Mouse (Mus musculus): Measurements from ENCODE around the gene Srrm4.

Srrm4 gene

DNA sequence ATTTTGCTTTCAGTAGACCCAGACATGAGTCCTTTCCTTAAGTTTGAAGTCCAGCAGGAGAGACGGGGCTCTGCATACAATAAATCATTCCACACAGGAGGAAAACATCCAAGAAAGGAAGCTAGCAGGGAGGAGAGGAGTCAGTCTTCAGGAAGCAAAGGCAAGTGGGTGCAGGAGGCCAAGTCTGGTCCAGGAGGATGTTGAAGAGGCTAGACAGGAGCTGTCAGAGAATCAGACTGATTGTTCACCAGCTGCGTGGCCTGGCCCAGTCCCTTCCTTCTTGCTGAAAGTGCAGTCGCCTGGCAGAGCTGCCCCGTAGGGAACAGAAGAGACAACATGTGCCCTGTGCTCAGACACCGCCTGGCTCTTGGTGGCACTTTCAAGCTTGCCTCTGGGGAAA is 100.8 kb downstream of the Srrm4 start:
- DNase-seq (ENCODE audit: low spot score) = no peak

DNA sequence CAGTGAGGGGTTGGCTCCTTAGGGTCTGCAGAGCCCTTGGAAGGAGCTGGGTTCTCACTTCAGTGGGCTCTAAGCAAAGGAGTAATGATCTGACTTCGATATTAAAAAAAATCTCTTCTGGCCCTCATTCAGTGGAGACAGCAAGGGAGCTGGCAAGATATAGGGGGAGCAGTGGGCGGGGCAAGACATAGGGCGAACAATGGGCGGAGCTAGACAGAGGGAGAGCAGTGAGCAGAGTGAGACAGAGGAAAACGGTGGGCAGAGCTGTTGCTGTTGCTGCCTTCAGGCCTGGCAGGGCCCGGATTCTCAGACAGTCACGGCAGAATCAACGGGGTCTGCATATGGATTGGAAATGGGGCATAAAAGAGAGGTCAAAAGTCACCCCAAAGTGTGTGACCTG is 102.0 kb downstream of the Srrm4 start:
- DNase-seq (ENCODE audit: low spot score) = no peak

DNA sequence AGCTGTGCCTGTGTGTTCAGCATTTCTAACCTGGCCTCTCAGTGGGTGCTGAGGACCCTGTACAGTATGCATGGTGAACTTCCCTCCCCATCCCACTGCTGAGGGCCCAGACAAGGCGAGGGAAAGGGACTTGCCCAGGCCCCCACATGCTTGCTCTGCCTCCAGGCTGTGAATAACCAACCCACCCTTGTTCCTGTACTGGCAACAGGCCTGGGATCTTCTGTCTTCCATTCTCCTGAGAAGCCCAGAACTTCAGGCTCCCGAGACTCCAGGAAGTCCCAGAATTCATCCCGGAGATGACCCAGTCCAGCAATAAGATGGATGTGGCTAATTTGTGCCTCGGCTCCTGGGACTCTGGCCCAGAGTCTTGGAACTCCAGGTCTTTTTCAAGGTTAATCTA is 105.5 kb downstream of the Srrm4 start:
- DNase-seq (ENCODE audit: low spot score) = no peak

DNA sequence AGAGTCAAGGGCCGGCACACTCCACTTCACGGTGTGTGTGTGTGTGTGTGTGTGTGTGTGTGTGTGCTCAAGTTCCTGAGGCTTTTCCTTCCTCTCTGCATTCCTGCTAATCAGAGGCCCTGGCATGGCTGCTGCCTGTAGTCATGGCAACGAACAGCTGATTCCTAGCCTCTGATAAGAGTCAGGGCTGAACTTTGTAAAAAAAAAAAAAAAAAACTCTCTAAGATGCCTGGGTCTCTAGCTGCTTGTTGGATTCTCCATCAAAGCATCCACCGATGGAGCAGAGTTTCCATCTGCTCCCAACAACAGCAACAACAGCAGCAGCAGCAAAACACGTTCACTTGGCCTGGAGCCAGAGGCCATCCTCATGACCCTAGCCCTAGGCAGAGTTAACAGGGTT is 106.5 kb downstream of the Srrm4 start:
- DNase-seq (ENCODE audit: low spot score) = peak; percentile 55

DNA sequence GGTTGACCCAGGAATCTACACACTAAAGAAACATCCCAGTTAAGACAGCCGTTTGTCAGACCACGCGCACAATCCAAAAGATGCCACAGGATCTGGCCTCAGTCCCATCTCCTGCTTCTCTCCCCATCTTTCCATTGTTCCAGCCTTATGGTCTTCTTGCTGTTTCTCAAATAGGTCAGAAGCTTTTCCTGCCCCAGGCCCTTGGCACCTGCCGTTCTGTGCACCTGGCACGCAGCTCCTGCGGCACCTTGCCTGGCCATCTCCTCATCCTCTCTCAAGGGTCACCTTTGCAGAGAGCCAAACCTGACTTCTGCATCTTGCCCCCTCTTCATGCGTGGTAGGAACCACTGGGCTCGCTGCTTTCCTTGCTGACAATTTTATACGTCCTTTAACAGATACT is 107.4 kb downstream of the Srrm4 start:
- DNase-seq (ENCODE audit: low spot score) = no peak

DNA sequence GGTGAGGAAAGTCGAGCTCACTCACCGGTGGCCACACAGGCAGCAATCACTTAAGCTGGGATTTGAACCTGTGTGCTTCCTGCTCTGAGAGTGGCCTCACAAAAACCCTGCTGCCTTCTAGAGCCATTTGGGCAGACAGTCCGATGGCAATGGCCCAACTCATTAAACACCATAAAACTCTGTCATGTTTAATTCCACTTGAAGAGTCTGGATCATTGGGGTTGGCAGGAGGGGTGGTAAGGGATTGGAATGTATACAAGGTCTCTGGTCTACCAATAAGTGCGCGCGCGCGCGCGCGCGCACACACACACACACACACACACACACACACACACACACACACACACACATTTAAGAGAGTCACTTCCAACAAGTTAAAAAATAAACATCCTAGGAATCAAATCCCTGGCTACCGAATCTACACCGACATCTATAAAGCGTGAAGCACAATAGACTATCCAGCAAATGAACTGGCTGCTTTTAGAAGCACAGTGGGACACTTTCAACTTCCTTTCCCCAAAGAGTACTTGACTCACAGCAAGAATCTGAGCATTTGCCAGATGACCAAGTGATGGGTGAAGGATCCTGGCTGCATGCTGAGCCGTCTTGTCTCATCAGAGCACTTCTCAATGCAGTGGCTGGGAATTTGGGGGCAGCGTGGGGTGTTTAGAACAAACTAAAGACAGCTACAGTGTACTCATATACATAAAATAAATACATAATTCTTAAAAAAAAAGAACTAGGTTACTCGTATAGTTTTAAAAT is 112.8 kb downstream of the Srrm4 start:
- DNase-seq (ENCODE audit: low spot score) = no peak

DNA sequence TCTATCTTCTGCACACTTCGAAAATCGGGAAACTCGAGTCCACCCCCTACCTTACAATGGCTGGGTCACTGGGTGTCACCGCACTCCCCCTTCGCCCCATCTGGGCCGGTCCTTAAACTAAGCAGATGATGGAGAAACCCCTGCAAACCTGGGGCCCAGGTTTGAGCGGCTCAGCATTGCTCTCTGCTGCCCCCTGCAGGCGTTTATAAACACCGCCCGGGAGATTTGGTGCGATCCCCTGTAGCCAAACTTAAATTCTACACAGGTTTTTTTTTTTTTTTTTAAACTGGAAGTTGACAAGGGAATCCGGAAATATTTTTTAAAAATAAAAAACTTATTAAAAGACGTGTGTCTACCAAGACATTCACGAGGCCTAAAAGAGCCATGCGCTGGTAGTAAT is 115.6 kb downstream of the Srrm4 start:
- DNase-seq (ENCODE audit: low spot score) = peak; percentile 65

DNA sequence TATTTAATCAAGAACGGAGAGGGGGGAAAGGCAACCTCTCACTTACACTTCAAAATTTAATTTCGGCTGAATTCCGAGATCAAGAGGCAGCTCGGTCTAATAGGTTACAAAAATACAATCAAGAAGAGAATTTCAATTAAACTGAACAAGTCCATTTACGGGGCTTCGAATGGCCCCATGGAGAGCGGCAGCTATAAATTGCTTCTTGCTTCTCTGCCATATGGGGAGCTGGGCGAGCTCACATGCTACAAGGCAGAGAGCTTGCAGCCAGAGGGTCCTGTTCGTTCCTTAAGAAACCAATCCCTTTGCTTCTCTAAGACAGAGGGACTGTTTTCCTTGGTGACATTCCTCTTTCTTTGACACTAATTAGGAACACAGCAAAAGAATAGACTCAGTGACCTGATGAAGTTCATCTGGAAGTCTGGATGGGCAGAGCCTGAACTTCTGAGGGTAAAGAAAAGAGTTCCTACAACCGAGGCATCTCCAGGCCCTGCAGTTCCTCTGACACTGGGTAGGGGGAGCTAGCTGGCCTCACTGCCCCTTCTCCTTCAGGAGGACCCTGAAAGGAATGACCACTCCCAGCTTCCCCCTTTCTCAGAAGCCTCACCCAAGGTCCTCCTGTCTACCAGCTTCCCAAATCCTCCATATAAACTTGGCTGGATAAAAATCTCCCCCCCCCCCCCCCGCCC is 130.1 kb downstream of the Srrm4 start:
- DNase-seq (ENCODE audit: low spot score) = no peak

DNA sequence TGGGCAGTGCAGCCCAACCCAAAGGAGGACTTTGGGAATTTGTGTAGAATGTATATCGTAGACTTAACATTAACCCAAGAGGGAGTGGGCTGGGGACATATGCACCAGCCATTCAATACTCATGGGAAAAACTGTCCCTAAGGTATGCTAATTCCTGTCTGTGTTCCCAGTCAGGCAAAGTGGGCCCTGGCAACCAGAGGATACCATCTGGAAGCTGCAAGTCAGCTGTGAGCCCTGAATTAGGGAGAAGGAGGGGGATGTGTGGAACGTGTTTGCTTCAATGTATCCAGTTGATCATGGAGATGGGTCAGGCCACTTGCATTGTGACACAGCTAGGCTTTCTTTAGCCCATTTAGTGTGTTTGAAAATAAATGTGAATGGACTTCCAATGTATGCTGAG is 131.6 kb downstream of the Srrm4 start:
- no peak for DNase-seq (ENCODE audit: low spot score)

DNA sequence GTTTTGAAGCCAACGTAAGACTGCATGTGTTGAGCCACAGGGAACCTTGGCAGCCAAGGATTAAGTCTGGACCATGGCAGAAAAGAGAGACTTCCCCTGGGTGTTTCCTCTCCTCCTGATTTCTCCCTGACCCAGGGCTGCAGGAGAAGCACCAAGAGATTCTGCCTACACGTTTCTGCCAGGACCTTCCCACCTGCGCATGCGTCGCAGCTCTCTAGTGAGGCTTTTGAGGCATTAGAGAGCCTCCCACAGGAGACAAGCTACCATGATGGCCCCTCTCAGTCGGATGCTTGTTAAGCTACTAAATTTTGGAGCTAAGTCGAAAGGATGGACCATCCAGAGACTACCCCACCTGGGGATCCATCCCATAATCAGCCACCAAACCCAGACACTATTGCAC is 133.8 kb downstream of the Srrm4 start:
- no peak for DNase-seq (ENCODE audit: low spot score)

DNA sequence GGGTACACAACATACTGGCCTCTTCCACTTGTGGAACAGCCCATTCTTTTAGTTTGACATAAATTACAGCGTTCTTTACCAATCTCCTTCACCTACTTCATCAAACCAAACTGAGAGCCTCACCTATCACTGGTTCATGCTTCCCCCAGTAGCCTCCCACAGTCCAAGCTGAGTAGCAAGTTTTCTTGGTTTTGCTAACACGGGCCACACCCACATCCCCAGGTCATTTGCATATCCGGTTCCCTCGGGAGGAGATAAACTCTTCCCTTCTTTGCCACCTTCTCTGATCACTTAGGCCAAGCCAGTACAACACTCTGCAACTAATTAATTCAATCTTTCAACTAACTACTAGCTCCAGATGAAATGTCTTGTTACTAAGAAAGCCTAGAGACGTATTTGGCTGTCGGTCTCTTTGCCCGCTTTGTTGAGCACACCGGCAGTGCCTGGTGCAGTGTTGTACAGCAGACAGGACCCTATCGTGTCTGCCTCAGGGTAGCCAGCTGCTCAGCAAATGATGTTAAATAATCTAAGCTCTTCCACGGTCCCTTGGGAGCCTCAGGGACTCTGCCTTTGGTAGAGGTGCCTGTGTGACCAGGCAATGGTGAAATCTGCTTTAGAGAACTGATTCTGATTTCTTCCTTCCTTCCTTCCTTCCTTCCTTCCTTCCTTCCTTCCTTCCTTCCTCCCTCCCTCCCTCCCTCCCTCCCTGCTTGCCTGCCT is 134.7 kb downstream of the Srrm4 start:
- peak; percentile 53 for DNase-seq (ENCODE audit: low spot score)

DNA sequence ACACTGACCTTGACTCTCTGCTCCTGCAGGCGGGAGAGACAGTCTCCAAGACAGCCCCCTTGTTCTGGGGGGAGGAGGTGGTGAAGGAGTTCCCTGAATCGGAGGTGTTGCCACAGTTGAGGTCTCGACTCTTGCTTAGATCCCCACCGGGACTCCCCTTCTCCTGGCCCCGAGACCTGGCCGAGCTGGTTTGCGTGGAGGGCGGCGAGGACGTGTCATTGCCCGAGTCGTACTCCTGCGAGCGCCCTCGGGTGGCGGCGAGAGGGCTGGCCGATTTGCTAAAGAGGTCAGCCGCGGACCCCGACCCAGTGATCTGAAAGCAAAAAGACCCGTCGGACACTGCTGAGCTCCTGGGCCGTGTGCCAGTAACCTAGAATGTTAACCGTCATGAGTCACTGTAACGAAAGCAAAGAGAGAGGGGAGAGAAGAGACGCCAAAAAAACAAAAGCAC is 138.2 kb downstream of the Srrm4 start:
- DNase-seq (ENCODE audit: low spot score) = peak; percentile 24

DNA sequence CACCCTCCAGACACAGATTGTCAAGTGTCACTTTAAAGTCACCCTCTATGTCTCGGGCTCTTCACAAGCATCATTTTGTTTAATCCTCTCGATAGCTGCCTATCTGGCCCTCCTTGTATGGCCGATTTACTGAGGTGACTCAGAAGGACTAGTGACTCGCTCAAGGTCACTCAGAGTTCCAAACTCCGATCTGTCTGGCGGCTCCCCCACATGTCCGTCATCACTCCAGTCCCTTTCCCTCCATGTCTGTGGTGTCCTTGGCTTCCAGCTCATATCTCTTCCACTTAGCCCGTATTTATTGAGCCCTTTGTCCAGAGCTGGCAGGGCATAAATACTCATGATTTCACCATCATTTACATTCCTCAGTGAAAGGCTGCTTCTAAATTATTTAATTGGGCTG is 140.7 kb downstream of the Srrm4 start:
- DNase-seq (ENCODE audit: low spot score) = no peak

DNA sequence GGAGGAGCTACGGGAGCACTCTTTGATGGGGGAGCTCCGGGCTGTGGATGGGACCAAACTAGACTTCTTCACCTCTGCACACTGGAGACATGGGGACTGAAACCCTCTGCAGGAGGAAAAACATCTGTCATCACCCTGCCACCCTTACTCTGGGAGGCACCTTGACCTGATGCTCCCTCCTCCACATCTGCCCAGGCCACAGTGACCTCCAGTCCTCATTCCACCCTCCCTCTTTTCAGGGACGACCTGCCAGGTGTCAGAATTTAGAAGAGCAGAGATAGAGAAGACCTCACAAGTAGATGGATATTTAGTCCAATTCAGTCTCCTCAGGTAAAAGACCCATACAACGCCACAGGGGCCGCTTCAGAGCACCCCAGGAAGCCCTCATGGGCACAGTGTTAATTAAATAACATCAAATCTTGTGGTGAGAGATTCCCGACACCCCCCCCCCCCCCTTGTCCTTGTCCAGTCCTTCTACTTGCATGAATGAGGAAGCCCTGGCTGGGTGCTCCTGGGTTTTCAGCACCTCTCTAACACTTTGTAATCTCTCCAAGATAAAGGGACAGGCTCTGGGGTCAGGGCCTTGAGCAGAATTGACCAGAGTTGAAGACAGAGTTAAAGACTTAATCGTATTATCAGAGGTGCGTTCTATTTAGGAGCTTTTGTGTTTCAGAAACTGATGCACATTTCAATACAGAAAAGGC is 141.9 kb downstream of the Srrm4 start:
- no peak for DNase-seq (ENCODE audit: low spot score)

DNA sequence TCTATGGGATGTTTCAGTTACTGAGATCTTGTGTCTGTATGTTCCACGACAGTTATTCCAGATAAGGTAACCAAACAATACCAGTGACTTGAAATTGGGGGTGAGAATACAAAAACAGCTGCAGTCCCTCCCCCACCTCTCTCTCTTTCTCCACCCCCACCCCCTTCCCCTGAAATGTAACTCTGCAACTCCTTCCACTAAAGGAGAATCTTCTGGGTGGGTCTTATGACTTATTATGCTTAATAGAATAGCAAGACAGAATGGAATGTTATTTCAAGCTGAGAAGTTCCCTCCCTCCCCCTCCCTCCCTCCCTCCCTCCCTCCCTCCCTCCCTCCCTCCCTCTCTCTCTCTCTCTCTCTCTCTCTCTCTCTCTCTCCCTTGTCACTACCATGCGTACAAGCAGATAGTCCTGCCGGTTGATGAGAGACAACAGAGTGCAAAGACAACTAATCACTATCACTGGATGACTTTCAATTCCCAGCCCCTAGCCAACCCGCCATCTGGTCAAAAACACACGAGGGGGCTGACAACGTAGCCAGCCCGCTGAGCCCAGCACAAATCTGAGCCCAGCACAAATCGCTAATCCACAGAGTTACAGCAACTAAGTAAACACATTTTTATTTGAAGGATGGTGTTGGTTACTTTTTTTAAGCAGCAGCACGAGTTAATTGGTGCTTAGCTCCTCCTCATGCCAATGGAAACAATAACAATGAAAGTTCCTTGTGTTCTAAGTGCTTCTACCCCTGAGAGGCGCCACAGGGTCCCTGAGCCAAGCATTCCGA is 143.0 kb downstream of the Srrm4 start:
- DNase-seq (ENCODE audit: low spot score) = no peak

DNA sequence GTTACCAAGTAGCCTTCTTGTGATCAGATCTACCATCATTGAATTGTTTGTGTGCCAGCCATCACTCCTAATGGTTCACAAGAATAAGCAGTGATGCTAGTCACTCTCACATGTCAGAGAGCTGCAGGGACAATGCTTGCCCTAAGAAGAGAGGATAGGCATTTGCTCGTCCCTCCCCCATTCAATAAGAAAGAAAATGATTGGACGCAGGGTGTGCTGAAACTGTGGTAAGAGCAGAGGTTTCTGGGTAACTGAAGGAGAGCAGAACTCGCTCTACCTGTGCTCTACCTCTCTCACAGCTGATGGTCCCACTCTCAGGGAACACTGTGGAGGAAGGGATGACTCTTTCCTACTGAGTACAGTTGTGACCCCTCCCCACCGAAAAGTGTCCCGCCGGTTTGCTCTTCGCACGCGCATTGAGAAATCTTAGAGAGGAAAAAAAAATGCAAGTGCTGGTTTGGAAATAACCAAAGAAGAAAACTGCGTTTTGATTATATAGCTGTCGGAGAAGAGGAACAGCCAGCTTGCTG is 143.7 kb downstream of the Srrm4 start:
- DNase-seq (ENCODE audit: low spot score) = no peak

DNA sequence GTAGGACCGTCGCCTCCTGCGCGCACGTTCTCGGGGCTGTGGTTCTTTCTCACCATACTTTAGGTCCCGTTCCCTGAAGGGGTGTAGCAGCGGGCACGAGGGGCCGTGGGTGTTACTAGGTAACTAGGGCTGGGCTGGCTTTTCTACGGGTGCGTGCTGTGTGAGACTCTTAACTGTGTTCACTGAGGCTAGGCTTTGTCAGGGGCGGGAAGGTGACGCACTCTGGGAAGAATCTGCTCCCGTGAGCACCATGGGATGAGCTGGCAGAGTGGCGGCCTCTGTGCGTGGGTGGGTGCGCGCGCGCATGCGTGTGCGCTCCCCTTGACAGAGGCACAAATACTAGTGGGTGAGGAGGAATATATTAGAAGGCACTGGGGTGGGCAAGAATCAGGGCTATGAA is 145.1 kb downstream of the Srrm4 start:
- DNase-seq (ENCODE audit: low spot score) = no peak

DNA sequence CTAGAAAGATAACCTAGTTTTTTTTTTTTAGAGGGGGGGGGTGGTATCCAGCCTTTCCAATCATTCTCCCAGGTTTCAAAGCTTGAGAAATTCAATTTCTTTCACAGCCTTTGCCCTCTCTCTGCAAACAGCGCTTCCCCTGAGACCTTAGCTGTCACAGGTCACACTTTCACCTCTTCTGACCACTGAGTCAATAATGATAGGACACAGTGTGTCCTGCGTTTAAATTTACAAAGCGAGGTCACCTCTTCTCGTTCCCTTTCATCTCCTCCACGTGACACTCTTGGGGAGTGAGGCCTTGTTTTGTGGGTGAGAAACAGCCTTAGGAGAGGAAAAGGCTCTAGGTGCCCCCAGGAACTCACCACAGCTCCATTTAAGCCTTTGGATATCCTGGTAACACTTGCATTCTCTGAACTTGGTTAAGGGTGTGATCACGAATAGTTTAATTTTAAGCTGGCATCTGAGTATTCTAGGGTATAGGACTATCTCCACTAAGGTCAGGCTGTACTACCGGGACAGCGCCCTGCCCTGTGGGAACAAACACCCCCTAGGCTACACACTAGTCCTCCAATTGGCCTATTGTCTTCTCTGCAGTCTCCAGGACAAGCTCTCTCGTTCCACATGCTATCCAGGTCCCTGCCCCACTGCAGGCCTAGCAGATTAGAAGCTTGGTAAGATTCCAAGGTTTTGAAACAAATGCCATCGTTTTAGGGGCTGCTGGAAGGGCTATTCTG is 145.8 kb downstream of the Srrm4 start:
- no peak for DNase-seq (ENCODE audit: low spot score)

DNA sequence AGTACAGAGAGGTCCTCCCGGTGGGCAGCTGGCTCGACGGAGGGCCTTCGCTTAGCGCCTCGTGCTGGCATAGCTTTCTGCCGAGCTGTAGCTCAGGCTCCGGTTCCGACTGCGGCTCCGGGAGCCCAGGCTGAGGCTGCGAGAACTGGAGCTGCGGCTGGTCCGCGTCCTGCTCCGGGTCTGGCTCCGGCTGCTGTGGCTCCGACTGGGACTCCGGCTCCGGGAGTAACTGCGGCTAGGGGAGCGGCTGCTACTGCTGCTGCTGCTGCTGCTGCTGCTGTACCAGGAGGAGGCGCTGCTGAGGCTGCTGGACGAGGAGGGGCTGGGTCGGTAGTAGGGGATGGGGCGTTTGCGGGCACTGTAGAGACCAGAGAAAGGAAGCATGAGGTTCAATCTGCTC is 147.1 kb downstream of the Srrm4 start:
- no peak for DNase-seq (ENCODE audit: low spot score)

DNA sequence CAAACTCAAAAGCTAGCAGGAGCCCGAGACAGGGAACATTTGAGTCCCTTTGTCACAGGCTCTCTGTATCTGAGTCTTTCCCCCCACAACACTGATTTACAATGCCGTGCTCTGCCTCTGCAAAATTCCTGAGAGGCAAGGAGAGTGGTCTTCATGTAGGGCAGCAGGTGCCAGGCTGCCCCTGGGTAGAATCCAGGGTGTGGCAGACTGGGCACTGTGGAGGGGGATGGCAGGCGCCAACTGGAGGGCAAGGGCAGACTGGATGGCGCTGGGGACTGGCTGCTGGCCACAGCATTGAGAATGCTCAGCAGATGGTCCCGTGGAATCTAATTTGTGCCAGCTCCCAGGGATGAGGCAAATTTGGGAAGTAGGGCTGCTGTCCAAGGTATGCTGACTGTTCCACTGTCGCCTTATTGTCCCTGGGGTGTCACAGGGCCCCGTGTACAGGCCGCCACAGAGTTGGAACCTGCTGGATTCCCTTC is 148.1 kb downstream of the Srrm4 start:
- DNase-seq (ENCODE audit: low spot score) = peak; percentile 71
